Mouse (Mus musculus) kidney, adult 2 months (tissue): ENCODE data around the gene Prss23.

ENCODE experiments used
- CTCF ChIP-seq: fragments of 200-500 bp; conservative IDR thresholded peaks from 2 replicates; pipeline ENCODE4 v1.5.1; 2011; ENCODE audit warnings: low read depth, mild to moderate bottlenecking, control low read depth, low read length, moderate library complexity, mixed read lengths; ENCODE audit not compliant: insufficient read depth, insufficient read length
- POLR2A ChIP-seq: fragments of 200-500 bp; IDR thresholded peaks from one replicate; pipeline ENCODE4 v1.6.1; 2011; ENCODE audit warnings: low read depth, low read length, control low read depth

- TF ChIP-seq CTCF (no peak), POLR2A (no peak)
These were observed 63.7 kb downstream of the Prss23 start for GRCm38 (mm10) chr7:89463246-89463645.
